ENCODE assay signal across 24 mouse cellular contexts in the genomic region with DNA sequence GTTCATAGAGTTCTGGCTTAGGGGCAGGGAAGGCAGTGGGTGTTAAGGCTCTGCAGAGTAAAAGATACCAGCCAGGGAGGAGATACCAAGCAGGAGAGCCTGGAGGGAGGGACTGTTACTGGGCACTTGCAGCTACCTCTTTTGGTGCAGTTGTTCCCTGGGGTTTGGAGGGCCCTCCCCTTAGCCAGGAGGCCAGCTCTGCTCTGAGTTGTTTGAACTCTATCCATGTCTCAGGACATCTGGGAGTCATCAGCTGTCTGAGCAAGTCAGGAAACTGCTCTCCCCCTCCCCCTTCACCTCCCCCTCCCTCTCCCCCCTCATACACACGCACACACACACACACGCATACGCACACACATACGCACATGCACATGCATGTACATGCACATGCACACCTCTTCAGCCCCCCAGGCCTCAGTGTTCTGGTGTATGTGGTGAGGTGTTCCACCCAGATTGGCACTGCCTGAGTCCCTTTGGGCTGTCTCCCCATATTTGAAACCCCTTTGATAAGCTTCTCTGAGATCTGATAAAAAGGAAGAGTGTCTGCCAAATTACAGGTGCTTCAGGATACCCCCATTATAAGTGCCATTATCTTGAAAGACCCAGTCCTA.
DNase-seq lines count a peak whose midpoint lies in the region; ATAC-seq and TF ChIP-seq lines count a peak whose summit lies in the region.
"Had no signal": no experiment of that assay in that cellular context is flagged by ENCODE, and none has a peak within 500 bp of the region (broad histone marks: within the 10 kb centered on the region; RNA-seq: fewer than 3 reads in every experiment).

No protein-coding gene starts in this region.

- no peak for DNase-seq in kidney, postnatal 36 days
- DNase-seq in stomach, postnatal 0 days (ENCODE audit: low spot score): no peak
- DNase-seq in right cerebral cortex, adult 2 months (ENCODE audit: low spot score in 2 of 2): no peak
- no peak for DNase-seq in layer of hippocampus, adult 18-20 months (ENCODE audit: low spot score in 2 of 2)
- DNase-seq: adrenal gland, adult 8-10 months; B cell, adult 2 months; cerebellum, adult 18-20 months; cerebellum, postnatal 14 days; lung, adult 2 months; lung, postnatal 14 days; right cerebral cortex, postnatal 4 days; thymus, adult 2 months had no signal

- no peak overlapping the region for H3K4me3 ChIP-seq in kidney, embryonic 15.5 days (replicated peaks)
- H3K4me3 ChIP-seq in stomach, embryonic 15.5 days (replicated peaks): no peak overlapping the region
- no peak overlapping the region for H3K4me3 ChIP-seq in stomach, postnatal 0 days (ENCODE audit: low read depth, low read length)
- no peak overlapping the region for H3K4me3 ChIP-seq in embryonic facial prominence, embryonic 15.5 days (replicated peaks)
- no peak overlapping the region for H3K4me3 ChIP-seq in limb, embryonic 15.5 days
- H3K4me3 ChIP-seq: erythroblast, embryonic 14.5 days; forebrain, embryonic 13.5 days; heart, embryonic 13.5 days; hindbrain, embryonic 12.5 days; midbrain, embryonic 12.5 days had no signal

- H3K4me2 ChIP-seq in kidney, embryonic 15.5 days: no peak overlapping the region
- no peak overlapping the region for H3K4me2 ChIP-seq in stomach, embryonic 15.5 days
- no peak overlapping the region for H3K4me2 ChIP-seq in stomach, postnatal 0 days (replicated peaks; ENCODE audit: low read depth)
- no peak overlapping the region for H3K4me2 ChIP-seq in embryonic facial prominence, embryonic 15.5 days (replicated peaks)
- H3K4me2 ChIP-seq in limb, embryonic 15.5 days: no peak overlapping the region
- H3K4me2 ChIP-seq: forebrain, embryonic 13.5 days; heart, embryonic 13.5 days; hindbrain, embryonic 12.5 days; midbrain, embryonic 12.5 days had no signal

- H3K9ac ChIP-seq in kidney, embryonic 15.5 days: no peak overlapping the region
- H3K9ac ChIP-seq in stomach, embryonic 15.5 days: no peak overlapping the region
- no peak overlapping the region for H3K9ac ChIP-seq in stomach, postnatal 0 days (ENCODE audit: low read length)
- no peak overlapping the region for H3K9ac ChIP-seq in embryonic facial prominence, embryonic 15.5 days
- H3K9ac ChIP-seq in limb, embryonic 15.5 days: no peak overlapping the region
- H3K9ac ChIP-seq: forebrain, embryonic 13.5 days; heart, embryonic 13.5 days; hindbrain, embryonic 12.5 days; midbrain, embryonic 12.5 days had no signal

- 75% methylated on average over 4 of the region's 4 CpGs for WGBS in kidney, embryonic 15.5 days
- WGBS in stomach, embryonic 15.5 days: 62% methylated on average over 4 of the region's 4 CpGs
- WGBS in stomach, postnatal 0 days: 85% methylated on average over 4 of the region's 4 CpGs
- WGBS in embryonic facial prominence, embryonic 15.5 days: 58% methylated on average over 4 of the region's 4 CpGs
- WGBS in limb, embryonic 15.5 days: 72% methylated on average over 4 of the region's 4 CpGs

- no peak for TF ChIP-seq CTCF in stomach, postnatal 0 days (IDR thresholded peaks at IDR 0.05; ENCODE audit: low read depth)

- no peaks in the 10 kb centered on the region for H3K27me3 ChIP-seq in kidney, embryonic 15.5 days
- H3K27me3 ChIP-seq in stomach, embryonic 15.5 days (replicated peaks): no peaks in the 10 kb centered on the region
- H3K27me3 ChIP-seq in stomach, postnatal 0 days (ENCODE audit: control insufficient read depth, insufficient read depth, low read length): no peaks in the 10 kb centered on the region
- no peaks in the 10 kb centered on the region for H3K27me3 ChIP-seq in embryonic facial prominence, embryonic 15.5 days
- H3K27me3 ChIP-seq in limb, embryonic 15.5 days: no peaks in the 10 kb centered on the region
- H3K27me3 ChIP-seq: heart, embryonic 13.5 days; hindbrain, embryonic 12.5 days had no signal

- no peak overlapping the region for H3K27ac ChIP-seq in kidney, embryonic 15.5 days
- no peak overlapping the region for H3K27ac ChIP-seq in stomach, embryonic 15.5 days
- H3K27ac ChIP-seq in stomach, postnatal 0 days (replicated peaks): no peak overlapping the region
- no peak overlapping the region for H3K27ac ChIP-seq in embryonic facial prominence, embryonic 15.5 days (replicated peaks)
- H3K27ac ChIP-seq in limb, embryonic 15.5 days: no peak overlapping the region
- H3K27ac ChIP-seq: forebrain, embryonic 13.5 days; heart, embryonic 13.5 days; hindbrain, embryonic 12.5 days; midbrain, embryonic 12.5 days had no signal

- H3K36me3 ChIP-seq in kidney, embryonic 15.5 days: no peaks in the 10 kb centered on the region
- no peaks in the 10 kb centered on the region for H3K36me3 ChIP-seq in stomach, embryonic 15.5 days
- no peaks in the 10 kb centered on the region for H3K36me3 ChIP-seq in stomach, postnatal 0 days (ENCODE audit: control insufficient read depth, insufficient read depth, low read length)
- H3K36me3 ChIP-seq in embryonic facial prominence, embryonic 15.5 days: no peaks in the 10 kb centered on the region
- no peaks in the 10 kb centered on the region for H3K36me3 ChIP-seq in limb, embryonic 15.5 days
- H3K36me3 ChIP-seq: G1E; heart, embryonic 13.5 days; hindbrain, embryonic 12.5 days; midbrain, embryonic 12.5 days had no signal

- no peaks in the 10 kb centered on the region for H3K9me3 ChIP-seq in kidney, embryonic 15.5 days (replicated peaks)
- H3K9me3 ChIP-seq in stomach, embryonic 15.5 days: no peaks in the 10 kb centered on the region
- no peaks in the 10 kb centered on the region for H3K9me3 ChIP-seq in stomach, postnatal 0 days (ENCODE audit: control insufficient read depth, low read length)
- H3K9me3 ChIP-seq in embryonic facial prominence, embryonic 15.5 days (replicated peaks): no peaks in the 10 kb centered on the region
- H3K9me3 ChIP-seq in limb, embryonic 15.5 days: no peaks in the 10 kb centered on the region
- H3K9me3 ChIP-seq: forebrain, embryonic 13.5 days; heart, embryonic 13.5 days; hindbrain, embryonic 12.5 days; midbrain, embryonic 12.5 days had no signal

- 0 out of 2 replicates have a peak, but pooled peaks cover 4% of the 10 kb centered on the region for H3K4me1 ChIP-seq in kidney, embryonic 15.5 days
- 0 out of 2 replicates have a peak, but pooled peaks cover 3% of the 10 kb centered on the region for H3K4me1 ChIP-seq in stomach, embryonic 15.5 days
- H3K4me1 ChIP-seq in stomach, postnatal 0 days (replicated peaks; ENCODE audit: control insufficient read depth, insufficient read depth): no peaks in the 10 kb centered on the region
- H3K4me1 ChIP-seq in embryonic facial prominence, embryonic 15.5 days: peaks cover 20% of the 10 kb centered on the region
- H3K4me1 ChIP-seq in limb, embryonic 15.5 days: peaks cover 17% of the 10 kb centered on the region
- H3K4me1 ChIP-seq: forebrain, embryonic 13.5 days; midbrain, embryonic 12.5 days had no signal

- no peak for TF ChIP-seq EP300 in stomach, postnatal 0 days (optimal IDR thresholded peaks at IDR 0.05)

- ATAC-seq in kidney, embryonic 15.5 days (replicated peaks; ENCODE audit: low FRiP score): 0 out of 2 replicates have a peak, but pooled peaks have one; percentile 36
- peak; percentile 29; the same call in 1 of the 2 replicates for ATAC-seq in stomach, embryonic 15.5 days (ENCODE audit: insufficient read depth, low FRiP score, low read depth)
- ATAC-seq in stomach, postnatal 0 days (ENCODE audit: low FRiP score, low TSS enrichment): no peak
- ATAC-seq in embryonic facial prominence, embryonic 15.5 days (ENCODE audit: insufficient number of reproducible peaks, low FRiP score, low TSS enrichment, low read depth): 0 out of 2 replicates have a peak, but pooled peaks have one; percentile 45
- 0 out of 2 replicates have a peak, but pooled peaks have one; percentile 25 for ATAC-seq in limb, embryonic 15.5 days (ENCODE audit: insufficient number of reproducible peaks, low FRiP score, low TSS enrichment, low read depth)
- ATAC-seq: activated CD4-positive, CD25-positive, alpha-beta regulatory T cell, adult 4 months; forebrain, embryonic 13.5 days; intestine, postnatal 0 days had no signal
